Mouse (Mus musculus) urinary bladder, postnatal 4 days (tissue): ENCODE measurements around the gene Xylb.

Source experiments
- DNase-seq, 2 experiments: peaks; one replicate each; pipeline ENCODE4 v3.0.0; 2021 to 2022; ENCODE audit warnings: low spot score in 2 of 2

The Xylb gene

DNA sequence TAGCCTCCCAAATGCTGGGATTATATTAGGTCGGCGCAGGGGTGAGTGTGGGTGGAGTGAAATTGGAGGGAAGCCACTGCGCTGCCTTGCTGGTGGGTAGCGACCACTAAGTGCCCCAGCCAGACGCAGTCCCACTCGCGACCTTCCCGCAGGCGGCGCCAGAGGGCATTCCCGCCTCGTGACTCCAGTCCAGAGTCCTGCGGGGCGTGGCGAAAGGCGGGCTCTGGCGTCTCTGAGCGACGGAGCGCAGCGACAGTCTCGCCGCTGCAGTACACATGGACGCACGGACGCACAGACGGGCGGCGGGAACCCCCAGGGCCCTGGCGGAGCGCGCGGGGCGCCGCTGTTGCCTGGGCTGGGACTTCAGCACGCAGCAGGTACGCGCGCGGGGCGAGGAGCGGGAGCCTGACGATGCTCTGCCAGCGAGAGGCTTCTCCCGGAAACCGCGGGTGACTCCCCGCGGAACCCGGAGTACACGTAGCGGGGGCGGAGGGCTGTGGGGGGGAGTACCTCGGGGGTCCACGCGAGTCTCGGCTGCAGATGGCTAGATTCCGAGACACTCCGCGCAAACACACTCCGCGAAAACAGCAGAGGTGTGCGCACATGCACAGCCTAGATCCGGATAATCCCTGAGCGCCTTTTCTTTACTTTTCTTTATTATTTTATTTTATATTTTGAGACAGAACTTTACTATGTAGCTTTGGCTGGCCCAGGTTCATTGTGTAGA is at the start of gene Xylb:
Xylb (plus strand) TSS at position 51 of the 727 bp plus-strand sequence.
- DNase-seq: peak; percentile 82 to 93

DNA sequence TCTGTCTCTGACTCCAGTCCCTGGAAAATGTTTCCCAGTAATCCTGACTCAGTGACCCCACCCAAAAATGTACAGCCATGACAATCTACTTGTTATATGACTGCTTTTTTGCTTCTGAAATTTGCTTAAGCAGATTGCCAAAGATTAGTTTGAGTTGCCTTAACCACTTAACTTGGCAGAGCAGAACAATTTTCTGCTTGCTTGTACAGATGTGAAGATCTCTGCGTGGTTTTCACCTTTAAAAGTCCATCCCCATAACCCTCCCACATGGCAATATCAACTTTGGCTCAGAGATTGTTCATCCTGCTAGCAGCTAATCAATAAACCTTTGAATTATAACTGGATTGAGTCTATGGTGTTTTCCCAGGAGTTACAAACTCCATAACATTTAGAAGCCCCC is 48.1 kb upstream of the Xylb start:
- no peak for DNase-seq

DNA sequence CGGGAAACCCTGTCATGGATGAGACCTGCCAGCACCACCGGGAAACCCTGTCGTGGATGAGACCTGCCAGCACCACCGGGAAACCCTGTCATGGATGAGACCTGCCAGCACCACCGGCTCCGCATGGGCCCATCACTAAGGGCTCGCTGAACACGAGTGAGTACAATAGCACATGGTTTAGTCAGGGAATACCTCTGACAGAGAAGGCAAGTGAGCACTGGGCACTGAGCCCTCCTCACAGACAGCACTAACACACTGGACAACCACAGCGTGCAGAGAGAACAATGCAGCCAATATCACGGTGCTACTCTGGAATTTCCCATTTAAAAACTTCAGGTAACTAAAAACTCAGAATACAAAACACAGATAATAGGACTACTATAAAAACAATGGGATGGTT is 44.1 kb upstream of the Xylb start:
- no peak for DNase-seq

DNA sequence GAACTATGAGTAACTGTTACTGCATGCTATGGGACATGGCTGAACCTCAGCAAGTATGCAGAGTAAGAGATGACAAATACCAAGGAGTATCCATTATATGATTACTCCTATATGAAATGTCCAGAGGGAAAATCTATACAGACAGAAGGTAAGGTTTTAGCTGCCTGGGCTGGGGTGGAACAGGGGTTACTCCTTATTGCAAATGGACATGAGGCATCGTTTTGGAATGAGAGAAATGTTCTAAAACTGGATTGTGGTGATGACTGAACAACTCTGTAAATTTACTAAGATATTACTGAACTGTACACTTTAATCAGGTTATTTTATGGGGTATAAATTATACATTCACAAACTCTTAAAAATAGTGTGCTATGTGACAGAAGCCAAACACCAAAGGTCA is 38.3 kb upstream of the Xylb start:
- no peak for DNase-seq

DNA sequence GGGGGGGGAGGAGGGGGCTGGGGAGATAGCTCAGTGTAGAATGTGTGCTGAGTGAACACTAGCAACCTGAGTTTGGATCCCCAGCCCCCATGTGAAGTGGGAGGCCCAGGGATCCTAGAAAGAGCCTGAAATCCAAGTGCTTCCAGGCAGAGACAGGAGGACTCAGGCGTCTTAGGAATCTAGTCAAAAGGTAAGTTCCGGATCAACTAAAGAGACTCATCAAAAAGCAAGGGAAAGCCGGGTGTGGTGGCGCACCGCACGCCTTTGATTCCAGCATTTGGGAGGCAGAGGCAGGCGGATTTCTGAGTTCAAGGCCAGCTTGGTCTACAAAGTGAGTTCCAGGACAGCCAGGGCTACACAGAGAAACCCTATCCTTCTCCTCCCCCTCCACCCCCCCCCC is 36.7 kb upstream of the Xylb start:
- no peak for DNase-seq

DNA sequence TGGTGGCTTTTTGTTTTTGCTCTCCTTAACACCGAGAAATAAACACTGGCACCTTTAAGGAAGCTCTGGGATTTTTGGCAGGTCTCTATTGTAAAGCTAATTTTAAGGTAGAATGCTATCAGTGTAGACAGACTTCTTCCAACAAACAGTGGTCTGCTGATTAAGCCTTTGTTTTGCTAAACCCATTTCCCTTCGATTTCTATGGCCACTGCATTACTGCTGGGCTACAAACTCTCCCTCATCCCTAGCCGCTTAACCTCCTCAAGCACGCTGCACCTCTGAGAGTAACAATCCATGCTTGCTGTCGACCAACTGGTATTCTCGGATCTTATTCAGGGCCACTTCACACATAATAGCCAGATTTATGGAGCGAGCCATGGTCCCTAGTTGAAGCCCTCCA is 36.2 kb upstream of the Xylb start:
- DNase-seq: no peak

DNA sequence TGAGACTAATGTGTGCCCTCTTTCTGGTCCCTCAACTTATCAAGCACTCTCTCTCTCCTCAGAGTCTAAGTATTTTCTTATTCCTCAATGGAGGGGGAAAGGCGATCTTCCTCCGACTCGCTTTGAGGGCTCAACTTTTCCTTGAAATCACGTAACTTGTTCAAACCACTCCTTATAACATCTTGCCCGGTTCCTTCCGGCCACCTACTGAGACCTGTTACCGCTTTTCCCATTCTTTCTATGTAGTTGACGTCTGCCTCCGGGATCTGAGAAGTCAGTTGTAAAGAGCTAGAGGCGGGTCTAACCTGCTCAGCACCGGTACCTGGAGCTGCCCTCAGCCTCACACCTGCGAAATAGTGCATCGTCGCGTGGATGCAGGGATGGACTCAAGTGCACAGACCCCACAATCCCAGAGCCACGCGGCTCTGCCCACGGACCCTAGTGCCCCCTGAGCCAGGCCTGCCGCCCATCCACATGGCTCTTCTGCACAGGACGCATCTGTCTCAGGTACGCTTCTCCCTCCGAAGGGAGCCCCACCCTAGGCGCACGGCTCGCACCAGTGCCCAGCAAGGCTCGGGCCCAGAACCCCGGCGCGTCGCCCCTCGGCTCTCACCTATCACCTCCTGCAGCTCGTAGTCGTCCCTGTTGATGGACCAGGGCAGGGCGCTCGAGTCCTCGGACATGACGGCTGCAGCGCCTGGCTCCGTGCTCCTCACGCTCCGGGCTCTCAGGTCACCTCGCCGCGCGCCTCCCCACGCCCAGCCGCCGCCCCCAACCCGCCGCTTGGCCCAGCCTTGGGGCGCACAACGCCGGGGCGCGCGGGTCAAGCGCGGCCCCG is 35.6 kb upstream of the Xylb start:
- no peak for DNase-seq

DNA sequence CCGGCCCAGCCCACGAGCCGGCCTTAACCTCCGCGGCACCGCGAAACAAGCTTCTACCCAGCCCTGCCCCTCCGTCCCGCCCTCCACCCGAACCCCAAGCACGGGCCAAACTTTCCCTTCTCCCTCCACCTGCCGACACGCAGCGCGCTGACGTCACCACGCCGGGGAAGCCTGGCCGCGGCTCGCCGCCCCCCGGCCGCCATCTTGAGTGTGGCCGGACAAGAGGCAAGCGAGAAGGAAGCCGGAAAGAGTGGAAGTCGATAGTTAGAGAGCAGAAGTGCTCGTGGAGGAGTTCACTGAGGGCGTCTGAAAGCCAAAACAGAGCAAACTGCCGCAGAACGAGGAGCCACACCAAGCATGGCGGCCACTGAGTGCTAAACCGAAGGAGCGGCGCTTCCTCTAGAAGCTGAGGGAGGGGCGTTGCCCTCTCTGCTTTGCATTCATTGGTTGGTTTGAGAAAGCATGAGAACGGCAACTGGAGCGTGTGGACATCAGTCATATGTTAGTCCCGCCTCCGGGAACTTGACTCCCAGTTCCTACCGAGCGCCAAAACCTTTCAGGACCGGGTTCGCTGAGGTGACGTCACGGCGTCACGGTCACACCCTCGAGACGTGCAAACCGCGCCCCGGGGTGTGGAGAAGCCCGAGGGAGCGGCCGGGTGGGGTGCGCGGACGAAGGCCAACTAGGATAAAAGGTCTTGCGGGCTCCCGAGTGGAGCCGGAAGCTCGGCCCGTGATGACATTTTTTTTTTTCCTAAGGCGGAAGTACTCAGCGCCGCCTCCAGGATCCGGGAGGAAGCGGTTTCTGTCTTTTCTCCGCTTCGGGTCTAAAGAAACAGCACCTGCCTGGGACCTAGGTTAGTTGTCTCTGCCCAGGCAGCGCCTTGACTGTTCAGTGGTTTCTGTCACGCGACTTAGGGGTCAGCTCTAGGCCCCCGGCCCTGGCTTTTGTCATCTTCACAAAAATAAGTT is 34.6 kb upstream of the Xylb start, which contains the start of gene Oxsr1:
Oxsr1 (minus strand) TSS at position 139 of the 971 bp plus-strand sequence.
- peak; percentile 98 to 99 for DNase-seq

DNA sequence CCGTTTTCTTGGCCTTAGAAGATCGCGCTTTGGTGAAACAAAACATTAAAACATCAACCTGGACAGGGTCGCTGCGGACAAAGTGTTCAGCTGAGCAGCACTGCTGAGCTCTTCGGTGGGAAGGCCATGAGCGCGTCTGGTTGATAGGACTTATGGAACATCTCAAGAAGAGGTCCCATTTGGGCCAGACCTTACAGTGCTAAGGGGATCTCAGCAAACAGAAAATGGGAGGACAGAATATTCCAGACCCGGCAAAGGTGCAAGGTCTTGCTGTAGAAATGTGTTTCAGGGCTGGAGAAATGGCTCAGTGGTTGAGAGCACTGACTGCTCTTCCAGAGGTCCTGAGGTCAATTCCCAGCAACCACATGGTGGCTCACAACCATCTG is 33.9 kb upstream of the Xylb start:
- no peak for DNase-seq

DNA sequence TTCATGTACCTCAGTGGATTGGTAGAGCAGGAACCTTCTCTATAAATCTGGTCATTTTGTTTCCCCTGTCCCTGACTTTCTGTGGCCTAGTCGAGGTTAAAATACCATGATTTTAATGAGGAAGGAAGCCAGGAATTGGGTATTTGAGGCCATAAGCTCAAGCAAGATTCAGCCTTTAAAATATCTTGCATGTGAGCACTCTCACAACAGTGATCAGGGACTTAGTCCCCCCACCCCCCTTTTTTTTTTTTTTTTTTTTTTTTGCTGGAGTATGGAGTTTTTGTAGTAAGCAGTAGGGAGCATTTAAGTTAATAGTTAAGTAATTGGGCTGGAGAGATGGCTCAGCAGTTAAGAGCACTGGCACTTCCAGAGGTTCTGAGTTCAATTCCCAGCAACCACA is 33.1 kb upstream of the Xylb start:
- DNase-seq: no peak

DNA sequence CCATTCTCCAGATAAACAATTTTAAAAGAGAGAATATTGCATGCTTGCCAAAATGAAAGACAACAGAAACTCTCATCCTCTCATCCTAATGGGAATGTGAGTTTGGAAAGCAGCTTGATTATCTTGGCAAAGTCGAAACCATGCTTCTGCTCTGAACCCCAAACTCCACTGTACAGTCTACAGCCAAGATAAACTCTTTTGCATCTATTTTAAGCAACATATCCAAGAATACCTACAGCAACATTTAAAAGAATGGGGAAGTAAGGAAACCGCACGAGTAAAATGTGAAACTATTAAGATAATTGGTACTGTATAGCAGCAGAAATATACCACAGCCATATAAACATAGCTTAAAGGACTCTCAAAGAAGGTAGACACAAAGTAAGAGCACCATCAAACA is 28.7 kb upstream of the Xylb start:
- DNase-seq: no peak

DNA sequence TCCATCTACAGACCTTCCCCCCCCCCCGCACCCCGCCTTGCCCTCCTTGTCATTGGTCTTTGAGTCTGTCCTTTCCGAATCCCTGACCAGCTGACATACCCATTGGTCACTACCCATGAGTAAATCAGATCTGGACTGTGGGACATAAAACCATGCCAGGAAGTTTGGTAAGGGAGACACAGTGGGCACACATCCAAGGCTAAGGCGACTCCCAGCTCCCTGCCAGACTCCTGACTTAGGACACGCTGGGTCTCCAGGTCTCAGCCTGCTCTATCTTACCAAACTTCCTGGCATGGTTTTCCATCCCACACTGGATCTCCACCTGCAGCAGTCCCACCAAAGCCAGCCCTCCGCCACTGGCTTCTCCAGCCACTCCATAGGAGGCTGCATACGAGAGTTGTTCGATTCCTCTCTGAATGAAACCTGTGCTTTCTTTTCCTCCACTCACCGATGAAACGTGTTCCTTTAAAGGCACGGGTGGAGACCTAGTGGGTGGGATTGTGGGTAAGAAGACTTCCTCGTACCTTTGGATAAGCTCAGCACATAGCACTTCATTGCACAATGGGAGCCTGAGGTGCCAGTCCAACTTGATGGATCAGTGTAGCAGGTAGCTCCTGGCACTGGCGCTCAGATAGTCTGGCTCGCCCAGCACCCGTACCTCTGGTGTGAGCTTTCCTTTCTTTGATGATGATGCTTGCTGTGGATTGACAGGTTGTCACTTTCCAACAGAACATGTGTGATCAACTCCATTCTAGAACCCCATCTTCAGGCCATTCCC is 26.8 kb upstream of the Xylb start:
- no peak for DNase-seq

DNA sequence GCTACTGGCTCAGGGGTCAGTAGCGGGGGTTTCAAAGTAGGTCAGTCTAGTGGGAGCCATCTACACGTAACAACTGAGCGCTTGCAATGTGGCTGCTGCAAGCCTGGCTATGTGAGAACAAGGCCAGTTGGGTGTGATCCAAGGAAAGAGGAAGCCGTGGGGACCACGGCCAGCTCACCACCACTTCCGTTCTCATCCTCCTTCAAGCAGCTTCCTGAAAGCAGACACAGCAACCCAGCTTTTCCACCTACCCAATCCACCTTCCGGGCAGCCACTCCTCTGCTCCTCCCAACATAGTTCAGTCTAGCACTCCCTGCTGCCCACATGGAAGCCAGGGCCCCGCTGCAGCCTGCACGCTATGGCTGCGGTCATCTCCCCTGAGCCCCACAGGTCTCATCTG is 22.9 kb upstream of the Xylb start:
- no peak for DNase-seq

DNA sequence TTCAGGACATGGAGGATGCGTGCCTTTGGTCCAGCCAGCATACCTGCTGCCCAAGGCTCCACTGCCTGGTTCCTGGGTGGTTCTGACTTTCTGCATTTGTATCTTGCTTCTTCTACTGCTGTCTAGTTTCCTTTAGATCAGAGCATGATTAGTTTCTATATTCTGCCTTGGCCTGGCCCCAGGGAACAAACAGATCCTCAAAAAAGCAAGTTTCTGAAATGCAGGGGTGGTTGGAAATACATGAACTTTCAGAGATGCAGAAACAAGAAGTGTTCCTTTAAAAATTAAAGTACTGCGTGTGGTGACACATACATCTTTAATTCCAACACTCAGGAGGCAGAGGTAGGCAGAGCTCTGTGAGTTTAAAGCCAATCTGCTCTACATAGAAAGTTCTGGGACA is 22.3 kb upstream of the Xylb start:
- DNase-seq: no peak

DNA sequence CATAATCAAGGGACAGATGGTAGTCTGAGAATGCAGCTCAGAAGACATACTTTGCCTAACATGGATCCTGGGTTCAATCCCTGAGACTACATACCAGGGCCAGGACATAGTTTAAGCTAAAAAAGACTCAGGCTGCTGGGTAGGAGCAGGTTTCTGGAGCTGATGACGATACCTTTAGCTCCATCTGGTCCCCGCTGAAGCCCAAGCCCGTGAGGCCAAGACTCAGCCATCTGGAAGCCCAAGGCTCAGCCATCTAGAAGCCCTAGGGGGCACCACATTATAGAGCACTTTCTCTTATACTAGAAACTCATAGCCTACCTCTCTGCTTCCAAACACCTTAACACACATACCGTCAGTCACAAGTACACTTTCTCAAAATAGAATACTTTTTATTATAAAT is 21.6 kb upstream of the Xylb start:
- no peak for DNase-seq

DNA sequence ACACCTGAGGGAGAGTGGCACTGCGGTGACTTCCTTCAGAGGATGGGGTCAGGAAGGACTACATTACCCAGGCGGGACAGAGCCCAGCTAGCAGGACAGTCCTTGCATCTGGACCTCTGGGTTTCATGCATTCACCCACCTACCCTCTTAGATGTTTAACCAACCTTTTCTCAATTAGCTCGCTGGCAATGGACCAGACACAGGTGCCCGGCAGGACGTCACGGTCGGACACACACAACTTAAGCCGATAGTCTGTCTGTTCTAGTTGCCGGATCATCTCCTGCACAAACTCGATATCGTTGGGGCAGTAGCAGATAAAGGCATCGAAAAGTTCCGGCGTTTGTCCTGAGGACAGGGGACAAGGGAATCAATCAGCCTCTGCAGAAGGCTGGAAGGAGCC is 19.3 kb upstream of the Xylb start:
- DNase-seq: no peak

DNA sequence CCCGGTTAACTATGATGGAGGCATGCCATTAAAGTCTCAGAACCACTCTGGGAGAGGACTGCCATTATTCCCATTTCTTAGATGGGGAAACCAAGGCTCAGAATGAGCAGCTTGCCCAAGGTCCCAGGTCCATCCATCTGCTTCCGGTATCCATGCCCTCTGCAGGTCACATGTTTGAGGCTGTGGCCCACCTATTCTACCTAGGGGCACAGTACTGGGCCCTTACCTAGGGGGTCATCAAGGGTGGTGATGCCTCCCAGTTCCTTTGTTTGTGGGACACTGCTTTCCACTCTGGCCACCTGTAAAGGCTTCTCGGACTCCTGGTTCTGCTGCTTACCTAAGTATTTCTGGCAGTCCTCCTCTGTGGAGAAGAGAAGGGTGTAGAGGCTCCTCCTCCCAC is 18.8 kb upstream of the Xylb start:
- DNase-seq: no peak

DNA sequence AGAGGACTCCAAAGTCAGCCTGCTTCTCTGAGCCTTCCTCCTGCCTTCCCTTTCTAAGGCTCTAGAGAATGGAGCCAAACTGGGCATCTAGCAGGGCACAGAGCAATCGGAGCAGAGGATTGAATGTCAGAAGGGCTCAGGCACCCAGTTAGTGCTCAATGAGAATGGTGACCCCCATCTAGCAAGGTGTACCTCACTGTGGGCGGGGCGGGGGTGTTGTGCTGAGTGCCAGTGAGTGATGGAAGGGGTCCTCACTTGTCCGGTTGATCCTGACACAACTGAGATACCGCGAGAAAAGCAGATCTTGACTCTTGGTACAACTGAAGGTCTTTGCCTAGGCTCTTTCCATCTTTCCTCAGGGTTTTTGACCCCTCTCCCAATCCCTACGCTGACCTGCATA is 18.1 kb upstream of the Xylb start:
- DNase-seq: no peak

DNA sequence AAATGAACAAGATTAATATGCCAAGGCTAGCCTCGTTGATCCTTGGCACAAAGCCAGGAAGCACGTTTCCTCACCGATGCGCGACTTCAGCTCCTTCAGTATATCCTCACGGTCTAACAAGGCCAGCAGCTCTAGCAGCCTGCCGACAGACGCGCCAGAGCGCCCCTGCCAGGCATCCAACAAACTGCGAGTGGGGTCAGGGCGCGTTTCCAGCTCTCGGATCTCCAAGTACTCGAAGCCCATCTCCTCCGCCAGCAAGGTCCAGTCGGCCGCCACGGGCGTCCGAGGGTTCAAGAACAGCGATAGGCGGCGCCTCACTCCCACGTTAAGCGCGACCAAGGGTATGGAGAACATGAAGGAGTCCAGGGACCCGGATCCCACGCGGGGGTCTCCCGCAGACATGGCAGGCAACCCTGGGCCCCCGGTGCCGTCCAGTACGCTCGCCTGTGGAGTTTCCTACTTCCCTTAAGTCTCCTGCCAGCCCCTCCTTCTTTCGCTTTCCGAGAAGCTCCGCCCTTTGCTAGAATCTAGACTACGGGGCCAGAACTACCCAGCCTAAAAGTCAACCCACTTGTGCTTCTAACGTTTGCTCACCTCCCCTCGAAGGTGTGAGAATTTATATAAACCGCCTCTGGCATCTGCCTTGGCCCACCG is 17.5 kb upstream of the Xylb start, which contains the start of gene Acaa1a:
Acaa1a (plus strand) TSS at position 119 of the 654 bp plus-strand sequence.
- DNase-seq: peak; percentile 71 to 73

DNA sequence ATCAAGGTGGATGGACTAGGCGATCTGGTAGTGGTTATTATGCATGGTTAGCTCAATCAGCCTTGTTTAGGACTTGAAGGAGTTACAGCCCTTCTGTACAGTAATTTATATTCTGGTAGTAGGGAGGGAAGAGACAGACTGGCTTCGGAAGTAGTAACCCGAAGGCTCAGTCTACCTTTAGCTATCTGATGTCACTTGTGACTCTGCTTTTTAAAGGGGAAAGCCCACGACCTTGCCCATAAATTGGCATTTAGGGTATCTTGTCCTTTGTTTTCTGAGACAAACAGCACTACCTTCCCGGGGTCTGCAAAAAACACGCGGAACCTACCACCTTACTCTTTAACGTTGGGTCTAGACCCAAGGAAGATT is 17.0 kb upstream of the Xylb start:
- no peak for DNase-seq
